Mouse (Mus musculus) left cerebral cortex, postnatal 4 days (tissue): ENCODE data around the gene Cox4i1. TPM values are rescaled to one million over a fixed set of nuclear protein-coding genes. Genes with fewer than 3 reads are reported as not detected.
A peak's percentile ranks its signal among the peaks of the same experiment; 100 is the strongest.

ENCODE experiments used
- DNase-seq: peaks from one replicate; pipeline ENCODE4 v3.0.0-alpha.2; 2022
- intact Hi-C: fragments of 180-260 bp; cut with DNase I; formaldehyde crosslinking; loops from one replicate; pipeline ENCODE4 v1.15.1; 2025
- total RNA-seq, 2 experiments: library from RNA; stranded (reverse); gene quantifications; 2 replicates each; pipeline ENCODE4 v1.2.3; 2021

Cox4i1 gene
- total RNA-seq, 2 experiments from 2014 or later = 723 to 731 TPM

DNA sequence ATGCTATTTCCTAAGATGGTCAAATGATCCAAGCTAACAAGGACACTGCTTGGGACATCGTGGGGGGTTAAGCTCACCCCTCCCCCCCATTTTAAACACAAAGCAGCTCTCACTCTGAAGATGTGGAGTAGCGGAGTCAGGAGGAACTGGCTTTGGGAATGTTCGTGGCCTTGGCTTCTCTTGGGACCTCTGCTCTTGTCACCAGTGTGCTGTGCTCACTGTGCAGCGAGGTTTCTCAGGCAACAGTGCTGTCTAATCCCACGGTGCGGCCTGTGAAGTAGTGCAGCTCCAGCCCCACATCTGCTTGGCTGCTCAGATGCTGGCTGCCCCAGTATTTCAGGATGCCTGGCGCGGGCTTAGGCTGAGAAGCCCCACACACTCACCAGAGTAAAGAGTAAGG, 10.6 kb upstream of the Cox4i1 start:
- DNase-seq = no peak
- intact Hi-C loops = no loop called here

DNA sequence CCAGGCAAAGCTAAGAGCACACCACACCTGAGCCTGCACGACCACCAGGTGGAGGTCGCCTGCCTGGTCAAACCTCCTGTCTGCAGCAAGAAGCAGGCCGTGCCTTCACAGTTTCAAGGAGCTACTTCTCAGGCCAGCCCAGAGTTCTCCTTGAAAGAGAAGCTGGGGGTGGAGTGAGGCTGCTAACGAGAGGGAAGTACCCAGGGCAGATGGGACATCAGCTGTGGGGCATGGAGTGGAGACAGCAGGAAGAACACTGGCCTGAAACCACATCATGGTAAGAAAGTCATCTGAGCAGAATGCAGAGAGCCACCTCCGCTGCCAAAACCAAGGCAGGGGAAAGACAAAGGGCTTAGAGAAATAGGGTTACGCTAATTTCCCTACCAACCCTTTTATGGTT, 3.5 kb upstream of the Cox4i1 start:
- peak; percentile 50 for DNase-seq
- intact Hi-C loops = no loop called here

DNA sequence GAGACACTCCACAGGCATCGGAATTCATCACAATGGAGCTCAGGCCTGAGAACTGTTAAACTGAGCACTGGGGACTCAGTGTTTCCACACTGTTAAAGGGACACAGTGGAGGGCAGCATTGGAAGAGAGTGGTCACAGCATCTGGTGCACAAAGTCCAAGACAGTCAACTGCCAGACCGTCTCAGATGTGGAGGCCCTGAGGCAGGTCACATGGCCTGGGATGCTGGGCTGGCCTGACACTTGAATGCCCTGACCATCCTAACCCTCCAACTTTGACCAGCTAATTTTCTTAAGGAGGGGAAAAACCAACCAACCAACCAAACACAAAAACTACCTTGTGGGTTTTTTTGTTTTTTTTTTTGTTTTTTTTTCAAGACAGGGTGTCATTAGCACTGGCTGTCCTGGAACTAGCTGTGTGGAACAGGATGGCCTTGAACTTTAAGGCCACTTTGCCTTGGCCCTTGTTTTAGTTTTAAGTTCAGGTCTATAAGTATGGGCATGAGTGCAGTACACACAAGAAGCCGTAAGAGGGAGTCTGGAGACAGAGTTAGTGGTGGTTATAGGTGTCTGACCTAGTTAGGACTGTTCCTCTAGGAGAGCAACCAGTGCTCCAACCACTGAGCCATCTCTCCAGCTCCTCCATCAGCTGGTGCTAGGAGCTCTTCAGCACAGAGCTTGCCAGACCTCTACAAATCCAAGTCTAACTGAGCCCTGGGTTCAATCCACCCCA, 2.1 kb upstream of the Cox4i1 start:
- no peak for DNase-seq
- intact Hi-C loops = no loop called here

DNA sequence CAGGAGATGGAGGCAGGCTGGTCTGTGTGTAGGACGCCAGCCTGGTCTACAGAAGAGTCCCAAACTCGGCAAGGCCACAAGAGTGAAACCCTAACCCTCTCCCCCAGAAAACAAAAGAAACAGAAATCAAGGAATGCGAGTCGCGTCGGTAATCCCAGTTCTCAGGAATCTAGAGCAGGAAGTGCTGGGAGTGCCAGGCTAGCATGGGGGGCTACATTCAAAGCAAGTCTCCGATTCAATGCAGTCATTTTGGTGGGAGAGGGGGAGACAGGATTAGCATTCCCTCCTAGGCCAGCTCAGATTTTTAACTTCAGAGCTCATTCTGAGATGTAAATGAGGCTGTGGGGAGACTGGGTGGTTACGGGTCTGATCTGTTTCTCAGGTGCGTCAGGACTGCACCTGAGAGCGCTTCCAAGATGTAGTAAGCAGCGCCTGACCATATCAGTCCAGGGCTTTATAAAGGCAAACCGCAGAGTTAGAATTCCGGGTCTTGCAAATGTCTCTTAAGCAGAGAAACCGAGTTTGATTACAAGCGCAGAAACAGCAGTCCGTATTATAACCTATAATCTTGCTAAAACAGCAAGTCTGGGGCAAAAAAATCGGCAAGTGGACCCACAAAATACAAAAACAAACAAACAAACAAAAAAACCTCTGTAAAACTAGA, 1.1 kb upstream of the Cox4i1 start:
- DNase-seq = no peak
- intact Hi-C loops = no loop called here

DNA sequence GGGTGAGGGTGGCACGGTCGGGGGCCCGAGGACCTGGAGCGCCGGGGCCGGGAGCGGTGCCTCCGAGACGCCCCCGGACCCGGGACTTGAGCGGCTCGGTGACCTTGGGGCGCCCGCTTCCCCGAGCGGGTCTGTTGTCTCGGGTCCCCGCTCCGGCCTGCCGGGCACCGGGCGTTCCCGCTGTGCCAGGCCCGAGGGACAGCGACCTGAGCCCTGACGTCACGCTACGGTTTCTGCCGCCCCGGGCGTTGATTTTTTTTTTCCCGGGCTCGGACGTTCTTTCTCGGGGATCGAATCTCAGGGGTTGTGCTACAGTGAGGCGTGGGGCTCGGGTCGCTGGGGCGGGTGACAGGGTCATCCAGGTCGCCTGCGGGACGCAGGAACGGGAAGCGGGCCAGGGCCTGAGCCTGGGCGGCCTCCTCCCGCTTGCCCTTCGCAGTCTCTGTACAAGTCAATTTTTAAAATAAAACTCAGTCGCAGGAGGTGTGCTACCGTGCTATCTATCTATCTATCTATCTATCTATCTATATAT, 418 bp downstream of the Cox4i1 start, which contains the start of gene Emc8:
Gene Emc8, minus strand, starts transcription at position 200 of the 532 bp plus-strand sequence.
- DNase-seq = peak; percentile 37
- intact Hi-C loops = no loop called here

DNA sequence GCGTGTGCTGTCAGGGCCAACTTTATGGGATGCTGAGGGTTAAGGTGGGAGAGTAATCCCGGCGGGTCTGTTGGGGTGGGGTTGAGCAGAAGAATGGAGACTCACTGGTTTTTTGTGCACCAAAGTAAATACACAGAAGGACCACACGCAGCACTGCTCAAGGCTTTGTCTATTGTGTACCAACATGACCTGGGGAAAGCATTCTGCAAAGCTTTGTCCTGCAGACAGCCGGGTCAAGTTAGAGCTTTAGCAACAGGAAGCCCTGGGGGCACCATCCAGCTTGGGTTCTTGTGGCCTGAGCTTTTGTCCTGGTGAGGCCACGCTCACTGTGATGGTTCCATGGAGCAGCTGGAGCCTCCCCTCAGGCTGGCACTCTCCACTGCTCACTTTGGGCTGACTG, 3.8 kb downstream of the Cox4i1 start:
- intact Hi-C loops = no loop called here

DNA sequence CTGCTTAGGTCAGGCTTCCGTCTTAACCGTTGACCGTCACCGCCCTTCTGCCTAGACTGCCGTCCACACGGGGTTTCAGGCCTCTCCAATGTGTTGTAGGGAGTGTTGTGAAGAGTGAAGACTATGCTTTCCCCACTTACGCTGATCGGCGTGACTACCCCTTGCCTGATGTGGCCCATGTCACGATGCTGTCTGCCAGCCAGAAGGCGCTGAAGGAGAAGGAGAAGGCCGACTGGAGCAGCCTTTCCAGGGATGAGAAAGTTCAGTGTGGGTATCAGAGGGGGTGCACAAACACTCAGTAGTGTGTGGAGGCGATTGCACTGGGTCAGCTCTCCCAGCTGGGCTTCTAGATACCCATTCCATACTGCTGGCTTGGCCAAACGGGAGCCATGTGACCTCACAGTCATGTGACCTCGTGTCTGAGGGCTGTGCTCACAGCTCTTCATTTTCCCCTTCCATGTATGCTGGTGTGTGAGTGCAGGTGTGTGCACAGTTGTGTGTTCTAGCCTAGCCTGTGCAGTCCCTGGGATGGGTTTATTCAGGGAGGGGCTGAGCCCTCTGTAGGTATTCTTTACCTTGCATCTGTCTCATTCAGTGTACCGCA, 4.7 kb downstream of the Cox4i1 start:
- intact Hi-C loops = no loop called here

More for the DNA sequence above, 3.8 kb downstream of the Cox4i1 start:
- no peak for DNase-seq

DNA sequence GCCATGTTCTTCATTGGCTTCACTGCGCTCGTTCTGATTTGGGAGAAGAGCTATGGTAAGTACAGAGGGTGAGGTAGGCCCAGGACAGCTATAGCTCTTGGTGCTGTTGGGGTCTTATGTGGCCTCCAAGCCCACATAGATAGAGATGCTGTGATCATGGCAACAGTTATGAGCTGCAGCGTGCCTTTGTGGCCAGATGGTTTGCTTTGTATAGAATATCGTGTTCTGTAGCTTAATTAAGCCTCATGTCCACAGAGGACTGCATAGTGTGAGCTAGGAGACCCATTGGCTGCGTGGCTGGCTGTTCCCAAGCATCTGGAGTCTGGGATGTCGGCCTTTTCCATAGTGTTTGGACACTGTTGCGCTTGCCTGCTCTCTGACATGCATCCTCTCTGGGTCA, 5.3 kb downstream of the Cox4i1 start:
- no peak for DNase-seq
- intact Hi-C loops = no loop called here

More for the DNA sequence above, 4.7 kb downstream of the Cox4i1 start:
- no peak for DNase-seq

DNA sequence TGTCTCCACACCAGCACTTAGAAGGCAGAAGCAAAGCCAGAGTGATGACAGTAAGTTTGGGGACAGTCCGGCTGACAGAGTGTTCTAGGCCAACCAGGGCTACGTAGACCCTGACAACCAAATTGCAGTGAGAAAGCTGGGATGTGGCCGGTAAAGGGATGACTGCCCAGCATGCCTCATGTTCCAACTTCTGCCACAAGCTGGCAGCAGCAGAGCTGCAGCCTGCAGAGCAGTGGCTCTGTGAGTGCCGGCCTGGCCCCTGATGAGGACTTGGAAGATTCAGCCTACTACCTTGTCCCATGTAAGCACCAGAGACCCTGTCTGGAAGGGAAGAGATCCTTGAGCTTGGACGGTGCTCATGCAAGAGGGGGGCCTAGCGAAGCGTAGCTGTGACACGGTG, 7.7 kb downstream of the Cox4i1 start:
- no peak for DNase-seq
- intact Hi-C loops = no loop called here

DNA sequence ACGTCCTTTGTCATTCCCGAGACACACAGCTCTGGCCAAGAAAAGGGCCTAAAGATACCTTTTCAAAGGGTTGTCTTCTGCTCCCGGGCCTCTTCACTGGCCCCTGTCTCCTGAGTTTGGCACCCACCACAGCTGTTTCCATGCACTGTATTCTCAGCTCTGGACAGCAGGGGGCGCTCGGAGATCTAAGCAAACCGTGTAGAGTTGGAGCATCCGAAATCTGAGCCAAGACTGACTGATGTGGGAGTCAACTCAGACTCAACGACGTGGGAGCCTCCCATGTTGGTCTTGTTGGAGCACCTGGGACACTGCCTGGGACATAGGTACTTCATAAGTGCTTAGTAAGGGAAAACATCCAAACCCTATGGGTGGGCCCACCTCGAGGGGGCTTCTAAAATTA, 10.4 kb downstream of the Cox4i1 start:
- DNase-seq = peak; percentile 93

DNA sequence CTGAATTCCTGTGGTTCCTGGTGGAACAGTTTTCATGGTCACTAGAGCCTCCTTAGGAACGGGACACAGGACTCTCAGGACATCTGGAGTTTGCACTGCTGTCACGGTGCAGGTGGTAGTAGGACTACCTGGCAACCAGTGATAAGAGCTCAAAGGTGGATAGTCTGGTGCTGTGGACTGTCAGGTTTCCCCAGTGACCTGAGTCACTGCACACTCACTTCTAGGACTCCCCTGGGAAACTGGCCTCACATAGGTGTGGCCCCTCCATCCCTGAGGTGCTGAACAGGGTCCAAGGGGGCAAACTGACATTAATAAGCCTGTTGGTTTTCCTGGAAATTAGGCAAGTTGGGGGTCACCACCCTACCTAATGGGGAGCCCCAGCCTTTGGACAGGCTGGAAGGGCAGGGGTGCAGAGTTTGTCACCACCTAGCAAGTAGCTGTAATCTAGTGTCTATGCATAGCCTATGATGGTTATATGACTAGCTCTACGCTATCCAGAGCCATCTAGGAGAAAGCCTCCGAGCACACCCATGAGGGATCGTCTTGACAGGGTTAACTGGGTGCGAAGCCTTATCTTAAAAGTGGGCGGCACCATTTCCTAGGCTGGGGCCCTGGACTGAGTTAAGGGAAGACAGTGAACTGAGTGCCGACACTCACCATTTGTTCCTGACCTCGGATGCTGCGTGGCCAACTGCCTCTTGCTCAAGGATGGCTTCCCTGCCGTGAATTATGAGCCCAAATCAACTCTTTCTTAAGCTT, 11.8 kb downstream of the Cox4i1 start:
- intact Hi-C loops = loop anchor here (2.0 to 5.0 kb wide), 2 partner anchors 117 to 412 kb away; no protein-coding TSS in a partner anchor
- no peak for DNase-seq

More for the DNA sequence above, 10.4 kb downstream of the Cox4i1 start:
- intact Hi-C loops = loop anchor here (2.0 kb wide), 1 partner anchor 118 kb away; no protein-coding TSS in a partner anchor

DNA sequence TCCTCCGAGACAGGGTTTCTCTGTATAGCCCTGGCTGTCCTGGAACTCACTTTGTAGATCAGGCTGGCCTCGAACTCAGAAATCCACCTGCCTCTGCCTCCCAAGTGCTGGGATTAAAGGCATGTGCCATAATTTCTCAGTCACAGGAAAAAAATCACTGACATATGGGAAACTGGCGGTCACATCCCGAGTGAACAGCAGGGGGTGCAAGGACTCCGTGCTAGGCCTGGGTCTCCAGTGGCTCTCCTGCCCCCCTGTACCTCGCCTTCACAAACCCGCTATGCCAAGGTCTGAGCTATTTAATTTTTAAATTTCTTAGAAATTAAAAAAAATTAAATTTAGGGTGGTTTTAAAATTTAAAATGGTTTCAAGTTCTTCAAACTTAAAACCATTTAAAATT, 12.4 kb downstream of the Cox4i1 start:
- intact Hi-C loops = loop anchor here (5.0 kb wide), 1 partner anchor 412 kb away; no protein-coding TSS in a partner anchor
- peak; percentile 57 for DNase-seq

DNA sequence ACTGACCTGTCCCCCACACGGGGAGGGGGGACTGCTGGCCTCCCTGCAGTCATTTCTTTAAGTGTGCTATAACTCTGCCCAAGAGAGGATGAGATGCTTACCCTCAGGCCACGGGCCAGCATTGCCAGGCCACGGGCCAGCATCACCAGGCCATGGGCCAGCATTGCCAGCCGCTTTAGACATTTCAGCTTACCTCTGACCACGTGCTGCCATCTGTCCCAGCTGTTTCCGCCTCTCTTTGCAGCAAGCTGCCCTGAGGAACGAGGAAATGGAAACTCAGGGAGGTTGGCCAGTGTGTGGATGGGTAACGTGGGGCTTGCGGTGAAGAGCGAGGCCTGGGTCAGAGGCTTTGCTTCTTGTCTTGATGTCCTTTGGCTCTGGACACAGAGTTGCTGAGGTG, 13.1 kb downstream of the Cox4i1 start:
- intact Hi-C loops = loop anchor here (5.0 kb wide), 1 partner anchor 411 kb away; no protein-coding TSS in a partner anchor

DNA sequence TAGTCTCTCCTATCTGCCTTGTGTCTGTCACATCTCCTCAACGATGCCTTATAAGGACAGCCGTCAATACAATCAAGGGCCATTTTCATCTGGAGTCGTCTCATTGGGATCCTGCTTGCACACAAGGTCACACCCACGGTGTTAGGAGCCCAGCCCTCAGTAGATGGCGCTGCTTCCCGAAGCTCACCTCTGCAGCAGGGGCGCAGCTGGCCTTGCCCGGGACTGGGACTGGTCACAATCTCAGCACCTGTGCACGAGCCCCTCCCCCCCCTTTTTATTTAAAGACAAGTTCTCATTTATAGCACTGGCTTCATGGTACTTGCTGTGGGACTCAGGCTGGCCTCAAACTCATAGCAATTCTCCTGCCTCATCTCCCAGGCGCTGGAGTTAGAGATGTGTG, 15.6 kb downstream of the Cox4i1 start:
- peak; percentile 76 for DNase-seq
- intact Hi-C loops = loop anchor here (5.0 kb wide), 1 partner anchor 409 kb away; no protein-coding TSS in a partner anchor

More for the DNA sequence above, 13.1 kb downstream of the Cox4i1 start:
- DNase-seq = no peak

DNA sequence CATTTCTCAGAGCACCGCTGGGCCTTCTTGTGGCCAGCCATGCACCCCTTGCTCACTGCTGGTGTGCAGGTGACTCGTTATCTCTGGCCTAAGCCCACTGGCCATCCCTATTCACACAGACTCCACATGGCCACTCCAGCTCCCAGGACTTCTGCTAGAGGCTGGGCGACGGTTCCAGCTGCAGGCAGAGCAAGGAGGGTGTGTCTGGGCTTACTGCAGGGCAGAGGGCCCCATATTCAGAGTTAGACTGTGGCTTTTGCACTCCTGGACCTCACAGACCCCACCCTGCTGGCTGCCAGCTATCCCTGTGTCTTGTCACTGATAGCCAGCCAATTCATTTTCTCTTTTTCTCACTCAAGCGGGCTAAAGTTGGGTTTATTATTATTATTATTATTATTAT, 16.1 kb downstream of the Cox4i1 start:
- DNase-seq = no peak
- intact Hi-C loops = loop anchor here (5.0 kb wide), 1 partner anchor 408 kb away; no protein-coding TSS in a partner anchor

DNA sequence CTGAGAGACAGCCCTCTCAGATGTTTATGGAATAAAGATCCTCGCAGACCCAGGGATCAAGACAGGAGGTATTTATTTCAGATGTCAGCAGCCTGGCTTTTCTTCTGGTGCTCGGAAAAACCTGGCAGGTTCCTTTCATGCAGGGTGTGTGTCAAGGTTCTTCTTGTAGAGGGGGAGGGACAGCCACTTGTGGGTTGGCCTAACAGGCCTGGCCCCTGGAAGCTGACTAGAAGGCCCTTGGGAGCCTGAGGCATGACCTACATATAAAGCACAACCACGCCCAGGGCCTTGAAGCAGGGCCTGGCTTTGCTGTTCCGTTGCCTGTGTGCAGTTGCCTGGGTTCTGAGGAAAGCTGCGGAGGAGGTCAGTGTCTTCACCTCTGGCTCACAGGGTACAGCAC, 17.1 kb downstream of the Cox4i1 start:
- intact Hi-C loops = no loop called here
- DNase-seq = no peak

DNA sequence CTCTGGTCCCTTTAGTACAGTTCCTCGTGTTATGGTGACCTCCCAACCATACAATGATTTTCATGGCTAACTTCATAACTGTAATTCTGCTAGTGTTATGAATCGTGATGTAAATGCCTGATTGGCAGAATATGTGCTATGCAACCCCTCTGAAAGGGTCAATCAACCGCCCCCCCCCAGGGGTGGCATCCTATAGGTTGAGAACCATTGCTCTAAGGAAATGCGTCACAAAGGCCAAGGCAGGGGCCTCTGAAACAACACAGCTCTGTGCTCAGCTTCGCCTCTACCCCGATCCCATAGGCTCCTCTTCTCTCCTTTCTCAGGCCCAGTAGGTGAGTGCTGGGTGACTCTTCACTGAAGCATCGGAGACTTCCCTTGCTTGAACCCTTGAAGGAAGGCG, 17.6 kb downstream of the Cox4i1 start:
- no peak for DNase-seq
- intact Hi-C loops = no loop called here

DNA sequence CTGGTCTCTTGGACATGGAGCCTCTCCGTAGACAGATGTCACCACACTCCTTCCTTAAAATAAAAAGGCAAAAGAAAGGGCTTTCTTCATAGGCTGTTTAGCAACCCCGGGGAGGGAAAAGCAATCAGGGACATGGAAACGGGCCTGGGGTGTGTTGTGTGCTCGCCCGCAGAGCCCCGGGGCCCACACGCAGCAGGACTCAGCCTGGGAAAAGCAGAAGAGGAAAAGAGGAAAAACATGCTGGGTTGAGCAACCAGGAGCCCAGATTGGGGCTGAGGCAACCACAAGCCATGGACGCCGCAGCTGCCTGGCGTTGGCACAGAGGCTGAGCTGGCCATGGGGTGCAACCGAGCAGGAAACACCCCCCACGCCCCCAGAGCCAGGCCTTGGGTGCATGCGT, 18.0 kb downstream of the Cox4i1 start:
- intact Hi-C loops = no loop called here
- no peak for DNase-seq

DNA sequence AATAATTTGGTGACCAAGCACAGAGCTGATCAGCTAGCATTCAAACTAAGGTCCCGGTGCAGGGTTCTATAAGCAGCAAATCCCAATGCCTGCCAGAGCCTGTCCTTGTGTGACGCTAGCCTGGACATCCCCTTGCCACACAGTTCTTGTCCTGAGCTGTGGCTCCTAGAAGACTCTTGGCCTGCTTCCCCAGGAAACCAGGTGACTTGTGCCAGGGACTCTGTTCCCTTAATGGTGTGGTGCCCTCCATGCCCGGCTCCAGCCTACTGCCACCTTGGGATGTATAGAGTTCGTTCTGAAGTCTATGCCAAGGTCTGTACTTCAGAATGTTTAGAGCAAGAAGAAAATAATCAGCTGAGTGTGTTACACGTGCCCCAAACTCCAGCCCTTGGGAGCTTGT, 18.6 kb downstream of the Cox4i1 start:
- intact Hi-C loops = no loop called here
- no peak for DNase-seq

DNA sequence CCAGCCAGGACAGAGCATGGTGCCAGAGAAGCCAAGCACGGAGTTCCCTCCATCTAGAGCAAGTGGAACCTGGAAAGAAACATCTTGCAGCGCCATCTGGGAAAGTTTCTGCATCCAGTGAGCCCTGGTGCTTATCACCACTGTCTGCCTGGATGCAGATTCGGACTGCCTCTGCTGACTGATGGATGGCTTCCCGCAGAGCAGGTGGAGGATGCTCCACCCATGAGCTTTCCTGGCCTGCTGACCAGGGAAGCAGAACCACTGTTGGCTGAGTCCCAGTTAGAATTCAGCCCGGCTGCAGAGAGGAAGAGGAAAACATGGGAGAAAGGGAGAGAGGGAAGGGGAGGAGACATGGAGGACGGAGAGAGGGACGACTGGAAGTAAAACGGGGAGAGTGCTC, 19.8 kb downstream of the Cox4i1 start:
- DNase-seq = peak; percentile 32
- intact Hi-C loops = no loop called here
